Mouse (Mus musculus) CH12.LX (cell line): ENCODE results near the gene Etfa. TPM values are rescaled to one million over a fixed set of nuclear protein-coding genes. Genes with fewer than 3 reads are reported as not detected.
A peak's percentile ranks its signal among the peaks of the same experiment; 100 is the strongest.

Source experiments
- DNase-seq: peaks from one replicate; pipeline ENCODE4 v3.0.0-alpha.2; 2013; ENCODE audit errors: extremely low read depth
- H3K27ac ChIP-seq: 2 replicates; pipeline ENCODE4 v1.5.1; 2012; ENCODE audit warnings: low read depth, mild to moderate bottlenecking, control low read depth, moderate library complexity; ENCODE audit not compliant: insufficient read depth
- H3K27me3 ChIP-seq: replicated peaks from 2 replicates; pipeline ENCODE3; 2012; ENCODE audit warnings: inconsistent platforms
- H3K36me3 ChIP-seq, 2 experiments: replicated peaks in 1 of 2; 2 replicates each; pipeline versions ENCODE3 to v1.6.1; 2012; ENCODE audit warnings: inconsistent platforms in 1 of 2, low read length in 1 of 2, mild to moderate bottlenecking in 1 of 2, mixed read lengths in 1 of 2, moderate library complexity in 1 of 2; ENCODE audit not compliant: control insufficient read depth in 1 of 2, insufficient read depth in 1 of 2
- H3K4me1 ChIP-seq, 2 experiments: 2 replicates each; pipeline ENCODE4 v1.6.1; 2012; ENCODE audit warnings: inconsistent platforms in 1 of 2, moderate library complexity in 1 of 2; ENCODE audit not compliant: insufficient read depth in 2 of 2, control insufficient read depth in 1 of 2
- H3K4me2 ChIP-seq: 2 replicates; pipeline ENCODE4 v1.6.1; 2012; ENCODE audit warnings: low read depth, mild to moderate bottlenecking, control low read depth; ENCODE audit not compliant: poor library complexity, insufficient read depth, severe bottlenecking
- H3K4me3 ChIP-seq, 3 experiments: fragments of 150-350 bp in 1 of 3; sonication (generic) in 1 of 3; replicated peaks in 1 of 3; 2 replicates each; pipeline versions ENCODE3 to v1.5.1; 2011 to 2012; ENCODE audit warnings: low read depth in 2 of 3, low read length in 2 of 3, mild to moderate bottlenecking in 2 of 3, moderate library complexity in 2 of 3, control low read depth in 1 of 3, improper control_type of control experiment in 1 of 3, inconsistent platforms in 1 of 3, mixed read lengths in 1 of 3; ENCODE audit not compliant: poor library complexity in 1 of 3
- H3K79me2 ChIP-seq: replicated peaks from 2 replicates; pipeline ENCODE4 v1.6.1; 2012; ENCODE audit warnings: mild to moderate bottlenecking, moderate library complexity; ENCODE audit not compliant: control insufficient read depth, poor library complexity, insufficient read depth, severe bottlenecking; ENCODE audit errors: extremely low read depth
- H3K9ac ChIP-seq: 2 replicates; pipeline ENCODE4 v1.6.1; 2012; ENCODE audit warnings: low read depth, mild to moderate bottlenecking, control low read depth, moderate library complexity; ENCODE audit not compliant: insufficient read depth
- H3K9me3 ChIP-seq: replicated peaks from 2 replicates; pipeline ENCODE3; 2012; ENCODE audit warnings: low read length, inconsistent platforms, mixed read lengths
- CTCF ChIP-seq, 2 experiments: IDR thresholded peaks in 1 of 2; conservative IDR thresholded peaks in 1 of 2; 2 replicates each; pipeline ENCODE4 v1.5.1; 2011 to 2012; ENCODE audit warnings: low read depth in 2 of 2, low read length in 2 of 2, improper control_type of control experiment in 1 of 2, inconsistent platforms in 1 of 2, mild to moderate bottlenecking in 1 of 2, moderate library complexity in 1 of 2
- E2F4 ChIP-seq: IDR thresholded peaks from 2 replicates; pipeline ENCODE4 v1.6.1; 2011; ENCODE audit warnings: low read depth, low read length, improper control_type of control experiment; ENCODE audit not compliant: insufficient replicate concordance
- EP300 ChIP-seq: IDR thresholded peaks from 2 replicates; pipeline ENCODE4 v1.6.1; 2011; ENCODE audit warnings: low read length, improper control_type of control experiment
- ETS1 ChIP-seq: conservative IDR thresholded peaks from 2 replicates; pipeline ENCODE4 v1.6.1; 2012; ENCODE audit warnings: low read depth, mild to moderate bottlenecking, inconsistent platforms, low read length, improper control_type of control experiment, moderate library complexity
- HCFC1 ChIP-seq: IDR thresholded peaks from 2 replicates; pipeline ENCODE4 v1.6.1; 2012; ENCODE audit warnings: low read depth, mild to moderate bottlenecking, inconsistent platforms, low read length, improper control_type of control experiment
- IRF4 ChIP-seq: IDR thresholded peaks from 2 replicates; pipeline ENCODE4 v1.6.1; 2014; ENCODE audit warnings: low read depth, mild to moderate bottlenecking, inconsistent platforms, low read length, improper control_type of control experiment
- JUN ChIP-seq: IDR thresholded peaks from 2 replicates; pipeline ENCODE4 v1.6.1; 2011; ENCODE audit warnings: low read depth, mild to moderate bottlenecking, low read length, improper control_type of control experiment, moderate library complexity; ENCODE audit not compliant: insufficient read depth
- JUND ChIP-seq: conservative IDR thresholded peaks from 2 replicates; pipeline ENCODE4 v1.6.1; 2011; ENCODE audit warnings: low read depth, low read length, improper control_type of control experiment
- MEF2A ChIP-seq: IDR thresholded peaks from 2 replicates; pipeline ENCODE4 v1.6.1; 2014; ENCODE audit warnings: low read depth, mild to moderate bottlenecking, inconsistent platforms, low read length, improper control_type of control experiment, borderline replicate concordance
- MXI1 ChIP-seq: IDR thresholded peaks from 2 replicates; pipeline ENCODE4 v1.6.1; 2011; ENCODE audit warnings: mild to moderate bottlenecking, low read depth, low read length, improper control_type of control experiment
- MYC ChIP-seq: IDR thresholded peaks from 2 replicates; pipeline ENCODE4 v1.6.1; 2011; ENCODE audit warnings: low read depth, mild to moderate bottlenecking, improper control_type of control experiment, low read length
- NELFE ChIP-seq: IDR thresholded peaks from 2 replicates; pipeline ENCODE4 v1.6.1; 2011; ENCODE audit warnings: low read depth, low read length, improper control_type of control experiment
- NRF1 ChIP-seq: IDR thresholded peaks from 2 replicates; pipeline ENCODE4 v1.6.1; 2014; ENCODE audit warnings: low read depth, mild to moderate bottlenecking, inconsistent platforms, low read length, improper control_type of control experiment, moderate library complexity
- POLR2A ChIP-seq: IDR thresholded peaks from 2 replicates; pipeline ENCODE4 v1.6.1; 2011; ENCODE audit warnings: low read depth, mild to moderate bottlenecking, improper control_type of control experiment, low read length
- RAD21 ChIP-seq: IDR thresholded peaks from 2 replicates; pipeline ENCODE4 v1.6.1; 2011; ENCODE audit warnings: low read depth, mild to moderate bottlenecking, low read length, improper control_type of control experiment, moderate library complexity
- SIN3A ChIP-seq: IDR thresholded peaks from 2 replicates; pipeline ENCODE4 v1.6.1; 2012; ENCODE audit warnings: low read length, improper control_type of control experiment, inconsistent platforms
- SMC3 ChIP-seq: IDR thresholded peaks from 2 replicates; pipeline ENCODE4 v1.6.1; 2011; ENCODE audit warnings: low read depth, low read length, improper control_type of control experiment
- TCF12 ChIP-seq: IDR thresholded peaks from 2 replicates; pipeline ENCODE4 v1.6.1; 2014; ENCODE audit warnings: low read depth, mild to moderate bottlenecking, inconsistent platforms, low read length, improper control_type of control experiment
- USF1 ChIP-seq: IDR thresholded peaks from 2 replicates; pipeline ENCODE4 v1.6.1; 2014; ENCODE audit warnings: low read depth, mild to moderate bottlenecking, inconsistent platforms, low read length, improper control_type of control experiment
- ZC3H11A ChIP-seq: IDR thresholded peaks from 2 replicates; pipeline ENCODE4 v1.6.1; 2012; ENCODE audit warnings: low read depth, mild to moderate bottlenecking, inconsistent platforms, low read length, improper control_type of control experiment
- ZKSCAN1 ChIP-seq: IDR thresholded peaks from 2 replicates; pipeline ENCODE4 v1.6.1; 2012; ENCODE audit warnings: low read depth, inconsistent platforms, low read length, improper control_type of control experiment, borderline replicate concordance
- ZMIZ1 ChIP-seq: IDR thresholded peaks from 2 replicates; pipeline ENCODE4 v1.6.1; 2012; ENCODE audit warnings: low read depth, mild to moderate bottlenecking, inconsistent platforms, low read length, improper control_type of control experiment
- dilution Hi-C: fragments of 300-500 bp; cut with MboI; formaldehyde crosslinking; loops from 2 replicates; pipeline ENCODE4 v1.14.3; 2020; ENCODE audit warnings: low sequenced_read_pairs; ENCODE audit not compliant: extremely low pct_unique_long_range_greater_than_20kb, extremely low pct_ligation_motif_present
- in situ Hi-C: fragments of 300-500 bp; cut with MboI; formaldehyde crosslinking; loops from 3 replicates; pipeline ENCODE4 v1.14.3; 2019; ENCODE audit warnings: low sequenced_read_pairs, low pct_ligation_motif_present, low pct_unique_long_range_greater_than_20kb, mixed read lengths
- polyA plus RNA-seq: library from polyadenylated mRNA; unstranded; fragments of >175 nt; gene quantifications from 2 replicates; pipeline ENCODE4 v1.2.1, GENCODE M21; 2012; ENCODE audit warnings: low read depth; ENCODE audit not compliant: insufficient read length
- total RNA-seq, 2 experiments: library from RNA; depleted of rRNA; stranded (reverse); fragments of 300-350 nt in 1 of 2; fragments of >200 nt in 1 of 2; gene quantifications; 2 replicates each; pipeline ENCODE4 v1.2.3; 2012 to 2014

Gene Etfa
- total and polyA plus RNA-seq, 3 experiments = 42.7 to 121 (median 69.3) TPM

DNA sequence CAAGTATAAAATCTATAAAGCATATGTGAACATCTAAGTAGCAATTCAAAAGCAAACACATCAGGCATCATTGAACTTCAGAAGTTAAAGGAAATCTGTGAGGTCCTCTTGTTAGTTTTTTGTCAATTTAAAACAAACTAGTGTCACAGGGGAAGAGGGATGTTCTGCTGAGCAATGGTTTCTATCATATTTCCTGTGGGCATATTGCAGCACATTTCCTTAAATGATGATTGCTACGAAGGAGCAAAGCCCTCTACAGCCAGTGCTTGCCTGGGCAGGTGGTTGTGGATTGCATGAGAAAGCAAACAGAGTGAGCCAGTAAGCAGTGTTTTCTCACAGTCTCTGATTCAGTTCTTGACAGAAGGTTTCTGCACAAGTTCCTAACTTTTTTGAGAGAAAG, 36.0 kb downstream of the Etfa start:
- H3K27me3 ChIP-seq = no peaks in the 10 kb centered on the region
- dilution Hi-C loops = no loop called here
- in situ Hi-C loops = no loop called here
- H3K9ac ChIP-seq = no peak overlapping the region
- no peak overlapping the region for H3K27ac ChIP-seq
- TF ChIP-seq POLR2A = no peak
- TF ChIP-seq E2F4 = no peak
- no peak for TF ChIP-seq CTCF (conservative IDR thresholded peaks at IDR 0.05 in 1 of 2, IDR thresholded peaks at IDR 0.05 in 1 of 2; ENCODE audit: low read depth in 2 of 2, low read length in 2 of 2)
- TF ChIP-seq JUN = no peak
- no peak for TF ChIP-seq USF1
- TF ChIP-seq NELFE = no peak
- no peak for TF ChIP-seq MEF2A
- no peak for TF ChIP-seq ZKSCAN1
- no peak for TF ChIP-seq ETS1
- TF ChIP-seq ZMIZ1 = no peak
- no peak for TF ChIP-seq RAD21
- TF ChIP-seq SIN3A = no peak
- TF ChIP-seq EP300 = no peak
- no peak for TF ChIP-seq HCFC1
- no peak for TF ChIP-seq ZC3H11A
- no peak for TF ChIP-seq JUND
- no peak for TF ChIP-seq MXI1
- TF ChIP-seq MYC = no peak
- no peak for TF ChIP-seq IRF4
- DNase-seq = no peak
- peaks cover 7 to 39% of the 10 kb centered on the region in 2 experiments for H3K36me3 ChIP-seq
- no peak overlapping the region for H3K4me2 ChIP-seq
- no peaks in the 10 kb centered on the region for H3K9me3 ChIP-seq
- no peaks in the 10 kb centered on the region for H3K79me2 ChIP-seq
- H3K4me3 ChIP-seq = no peak overlapping the region
- no peaks in the 10 kb centered on the region for H3K4me1 ChIP-seq

GRCm38 (mm10) chr9:55468397-55468796, 43.6 kb downstream of the Etfa start:
- dilution Hi-C loops = no loop called here
- TF ChIP-seq RAD21 = peak; percentile 50
- TF ChIP-seq TCF12 = no peak
- TF ChIP-seq NRF1 = no peak
- peak in 1 of 2 experiments; percentile 53; a peak in 2 of 4 replicates for TF ChIP-seq CTCF (conservative IDR thresholded peaks at IDR 0.05 in 1 of 2, IDR thresholded peaks at IDR 0.05 in 1 of 2; ENCODE audit: low read depth in 2 of 2, low read length in 2 of 2)
- TF ChIP-seq SMC3 = peak; percentile 37
- TF ChIP-seq, all 38 proteins: peak for 3
- Histone ChIP-seq H3K4me2 (no peak overlapping the region), H3K9me3 (no peaks in the 10 kb centered on the region), H3K9ac (no peak overlapping the region), H3K27ac (no peak overlapping the region), H3K4me3 (no peak overlapping the region), H3K36me3 (peaks cover 6 to 49% of the 10 kb centered on the region in 2 experiments), H3K79me2 (no peaks in the 10 kb centered on the region), H3K4me1 (no peaks in the 10 kb centered on the region), H3K27me3 (no peaks in the 10 kb centered on the region)
- in situ Hi-C loops = no loop called here
- DNase-seq = peak; percentile 7
